Mouse (Mus musculus) left cerebral cortex, adult 8-10 months (tissue): ENCODE data around the gene Rufy4. TPM values are rescaled to one million over a fixed set of nuclear protein-coding genes. Genes with fewer than 3 reads are reported as not detected.
"Not testable (repeated sequence)": the region's sequence is repeated elsewhere in the genome, so short reads cannot be mapped to it uniquely, and the experiment has no call there.

Experiments used
- DNase-seq, 2 experiments: peaks; one replicate each; pipeline ENCODE4 v3.0.0; 2022; ENCODE audit warnings: low spot score in 2 of 2
- total RNA-seq, 4 experiments: library from RNA; stranded (reverse); gene quantifications; 2 replicates each; pipeline ENCODE4 v1.2.4; 2022

Rufy4 gene
- total RNA-seq, 4 experiments from 2014 or later = not detected

DNA sequence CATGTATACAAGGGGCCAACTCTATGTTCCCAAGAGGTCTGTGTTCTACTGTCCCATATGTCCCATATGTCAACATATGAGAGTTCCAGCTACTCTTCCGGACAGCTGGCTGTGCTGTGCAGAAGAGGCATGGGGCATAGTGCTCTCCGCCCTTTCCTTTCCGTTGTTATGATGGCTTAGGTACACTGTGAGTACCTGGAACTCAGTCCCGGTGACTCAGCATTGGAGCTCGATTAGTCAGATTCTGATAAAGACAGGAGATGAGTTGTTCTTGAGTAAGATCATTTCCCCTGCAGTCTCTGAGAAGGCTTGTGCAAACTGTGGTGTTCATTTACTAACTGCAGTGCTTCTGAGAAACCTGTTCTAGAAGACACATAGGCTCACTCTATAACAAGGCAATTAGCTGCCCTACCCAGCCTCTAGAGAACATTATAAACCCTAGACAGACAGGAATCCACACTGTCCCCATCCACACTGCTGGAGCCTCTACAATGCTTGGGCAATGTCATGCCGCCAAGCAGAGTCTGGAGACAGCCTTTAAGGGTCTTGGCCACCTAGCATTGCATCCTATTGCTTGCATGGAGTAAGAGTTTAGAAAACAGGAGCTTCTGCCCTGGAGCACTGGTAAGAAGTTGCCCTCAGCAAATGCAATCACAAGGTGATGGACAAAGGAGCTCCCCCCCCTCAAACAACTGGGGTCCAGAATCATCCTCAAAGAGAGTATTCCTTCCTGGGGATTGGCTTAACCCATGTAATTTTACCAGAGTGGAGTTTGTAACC is 24.0 kb downstream of the Rufy4 start:
- DNase-seq = no peak

DNA sequence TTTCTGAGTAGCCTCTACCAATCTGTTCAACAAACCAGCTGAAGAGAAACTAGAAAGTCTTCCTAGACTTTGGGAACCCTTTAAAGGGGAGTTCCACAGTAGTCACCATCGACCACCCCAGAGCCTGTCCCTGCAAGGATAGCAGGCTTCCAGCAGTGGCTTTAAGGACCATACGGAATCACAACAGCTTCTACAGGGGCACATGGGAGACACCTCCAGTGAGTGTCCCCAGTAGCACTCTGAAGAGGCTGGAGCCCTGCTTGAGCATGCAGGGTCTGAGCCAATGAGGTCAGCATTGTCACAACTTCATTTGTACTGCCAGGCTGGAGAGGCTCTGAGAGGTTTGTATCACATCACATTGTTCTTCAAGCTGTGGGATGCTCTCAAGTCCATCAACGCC is 24.8 kb downstream of the Rufy4 start:
- no peak for DNase-seq

DNA sequence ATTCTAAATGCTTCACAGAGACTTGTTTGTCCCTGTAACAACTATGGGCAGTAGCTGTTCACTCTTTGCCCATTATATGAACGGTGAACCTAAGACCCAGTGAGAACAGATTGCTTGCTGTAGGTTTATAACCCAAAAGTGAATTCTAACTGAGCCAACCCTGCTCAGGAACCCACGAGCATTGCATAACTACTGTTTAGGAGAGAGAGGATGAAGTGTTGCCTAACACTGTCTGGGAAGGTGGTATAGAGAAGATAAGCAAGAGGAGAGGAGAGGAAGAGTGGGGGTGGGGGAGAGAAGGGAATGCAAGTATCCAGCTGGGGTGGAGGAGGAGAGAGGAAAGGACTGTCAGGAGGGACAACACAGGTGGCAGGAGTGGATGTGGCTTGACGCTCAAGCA is 25.8 kb downstream of the Rufy4 start:
- no peak for DNase-seq

DNA sequence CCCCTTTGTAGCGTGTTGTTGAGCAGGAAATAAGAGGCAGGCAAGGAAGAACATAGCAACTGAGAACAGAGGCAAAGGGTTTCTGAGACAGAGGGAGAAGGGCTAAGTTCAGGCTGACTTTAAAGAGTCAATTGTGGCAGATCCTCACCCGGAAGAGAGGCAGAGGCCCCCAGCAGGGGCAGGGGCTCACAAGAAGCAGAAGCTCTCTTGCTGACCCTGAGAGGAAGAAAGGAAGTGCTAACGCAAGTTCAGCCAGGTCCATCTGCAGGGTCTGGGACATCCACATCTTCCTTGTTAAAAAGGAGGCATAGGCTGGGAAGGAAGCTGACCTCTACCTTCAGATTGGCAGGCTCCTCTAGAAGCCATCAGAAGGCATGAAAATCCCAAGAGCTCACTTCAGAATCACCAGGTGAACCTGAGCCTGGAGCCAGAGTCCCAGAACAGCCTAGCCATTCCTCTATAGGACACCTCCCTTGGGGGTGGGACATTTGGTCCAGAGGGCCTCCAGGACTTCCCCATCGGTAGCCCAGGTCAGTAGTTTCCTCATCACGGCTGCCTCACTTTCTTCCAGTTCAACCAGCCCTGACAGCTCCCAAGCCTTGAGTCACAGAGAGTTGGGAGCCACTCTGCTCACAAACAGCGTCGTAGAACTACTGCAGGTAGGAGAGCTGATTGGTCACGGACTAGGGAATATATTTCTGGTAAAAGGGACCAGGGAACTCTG is 28.3 kb downstream of the Rufy4 start, which contains the start of gene Cxcr2:
Gene Cxcr2 (plus strand): TSS at position 529 of the 724 bp plus-strand sequence.
- DNase-seq = no peak

DNA sequence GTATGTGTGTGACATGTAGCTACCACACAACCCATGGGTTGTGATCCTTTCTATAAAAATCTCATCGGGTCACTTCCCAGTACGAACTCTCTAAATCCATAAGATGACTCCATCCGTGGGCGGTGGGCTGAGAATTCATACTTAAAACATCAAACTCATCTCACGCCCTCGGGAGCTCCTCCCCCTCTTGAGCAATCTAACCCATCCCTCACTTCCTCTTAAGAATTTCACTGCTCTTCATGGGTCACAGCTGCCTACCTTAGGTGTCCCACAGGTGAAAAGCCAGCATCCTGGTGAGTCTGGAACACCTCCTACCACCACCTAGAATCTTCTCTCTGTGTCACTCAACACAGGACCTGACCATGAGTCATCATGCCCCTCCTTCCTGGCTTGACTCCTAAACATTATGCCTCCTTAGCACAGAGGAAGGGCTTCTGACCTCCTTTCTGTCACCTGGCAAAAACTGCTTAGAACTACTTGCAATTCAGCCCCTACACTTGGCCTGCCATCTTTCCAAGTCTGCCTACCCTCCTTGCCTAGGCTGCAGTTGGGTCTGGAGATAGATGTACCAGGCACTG is 30.2 kb downstream of the Rufy4 start:
- DNase-seq = no peak

DNA sequence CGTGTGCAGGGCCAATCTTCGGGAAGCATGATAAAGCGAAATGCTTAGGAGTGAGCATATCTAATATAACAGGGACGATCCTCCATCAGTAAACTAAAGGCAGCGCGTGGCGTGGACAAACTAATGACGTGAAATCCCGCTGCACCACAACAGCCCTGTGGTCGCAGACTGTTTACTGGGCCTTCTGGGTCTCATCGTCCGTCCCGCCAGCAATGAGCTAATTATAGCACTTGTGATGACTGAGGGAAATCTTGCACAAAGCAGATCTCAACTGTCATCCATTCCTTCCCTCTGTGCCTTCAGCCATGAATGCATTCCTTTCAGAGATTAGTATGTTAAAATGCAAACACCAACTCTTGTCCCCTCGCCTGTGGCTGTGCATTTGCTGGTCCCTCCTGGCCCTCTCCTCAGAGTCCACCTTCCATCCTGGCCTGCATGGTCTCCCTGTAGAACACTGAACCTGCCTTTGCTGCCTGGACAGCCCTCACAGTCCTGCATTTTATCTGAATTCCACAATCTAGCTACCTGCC is 31.1 kb downstream of the Rufy4 start:
- DNase-seq = no peak

DNA sequence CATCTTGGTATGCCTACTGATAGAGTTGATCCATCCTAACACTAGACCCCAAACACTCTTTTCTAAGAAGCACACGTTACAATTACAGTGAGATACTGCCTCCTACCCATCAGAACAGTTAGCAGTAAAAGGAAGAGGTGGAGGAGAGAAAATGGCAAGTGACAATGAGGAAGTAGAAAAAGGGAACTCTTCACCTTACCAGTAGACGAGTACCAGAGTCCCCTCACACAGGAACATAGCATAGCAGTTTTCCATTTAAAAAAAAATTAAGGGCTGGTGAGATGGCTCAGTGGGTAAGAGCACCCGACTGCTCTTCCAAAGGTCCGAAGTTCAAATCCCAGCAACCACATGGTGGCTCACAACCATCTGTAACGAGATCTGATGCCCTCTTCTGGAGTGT is 34.3 kb downstream of the Rufy4 start:
- not testable (repeated sequence) for DNase-seq

DNA sequence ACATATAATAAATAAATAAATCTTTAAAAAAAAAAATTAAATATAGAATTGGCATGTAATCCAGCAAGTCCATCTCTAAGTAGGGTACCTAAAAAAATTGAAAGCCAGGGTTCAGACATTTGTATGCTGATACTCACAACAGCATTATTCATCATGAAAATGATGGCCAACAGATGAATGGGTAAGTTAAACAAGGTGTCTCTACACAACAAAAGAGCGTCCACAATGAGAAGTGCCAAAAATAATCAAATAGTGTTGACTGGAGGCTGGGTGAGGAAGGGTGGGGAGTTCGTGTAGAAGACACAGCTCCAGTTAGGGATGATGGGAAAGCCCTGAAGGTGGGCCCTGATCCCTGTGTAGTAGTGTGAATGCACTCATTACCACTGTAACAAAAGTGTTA is 34.7 kb downstream of the Rufy4 start:
- DNase-seq = no peak

DNA sequence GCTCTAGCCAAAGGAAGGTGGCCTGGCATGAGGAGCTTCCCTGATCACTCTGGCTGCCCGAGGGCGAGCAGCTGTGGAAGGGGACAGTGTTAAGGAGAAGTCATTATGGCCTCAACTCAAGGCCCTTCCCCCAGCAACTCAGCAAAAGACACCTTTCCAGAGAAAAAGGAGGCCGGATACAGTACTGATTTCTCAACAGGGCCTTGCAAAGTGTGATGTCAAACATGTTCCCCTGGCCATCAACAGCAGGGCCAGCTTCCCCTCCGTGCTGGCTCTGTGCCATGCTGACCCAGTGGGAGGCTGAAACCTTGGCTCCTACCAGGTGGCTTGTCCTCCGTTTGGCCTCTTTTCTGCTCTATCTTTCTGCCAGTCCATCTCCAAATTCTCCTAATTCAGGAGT is 41.8 kb downstream of the Rufy4 start:
- DNase-seq = no peak

DNA sequence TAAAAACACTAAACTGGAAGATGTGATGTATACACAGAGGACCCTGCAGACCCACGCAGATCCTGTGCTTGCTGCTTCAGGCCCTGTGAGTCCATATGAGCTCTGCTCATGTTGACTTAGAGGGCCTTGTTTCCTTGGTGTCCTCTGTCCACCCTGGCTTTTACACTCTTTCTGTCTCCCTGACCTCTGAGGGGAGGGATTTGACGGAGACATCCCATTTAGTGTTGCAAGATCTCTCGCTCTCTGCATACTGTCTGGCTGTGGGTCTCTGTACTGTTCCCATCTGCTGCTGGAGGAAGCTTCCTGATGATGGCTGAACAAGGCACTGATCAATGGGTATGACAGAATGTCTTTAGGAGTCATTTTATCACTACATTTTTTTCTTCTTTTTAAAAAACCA is 44.4 kb downstream of the Rufy4 start:
- no peak for DNase-seq

DNA sequence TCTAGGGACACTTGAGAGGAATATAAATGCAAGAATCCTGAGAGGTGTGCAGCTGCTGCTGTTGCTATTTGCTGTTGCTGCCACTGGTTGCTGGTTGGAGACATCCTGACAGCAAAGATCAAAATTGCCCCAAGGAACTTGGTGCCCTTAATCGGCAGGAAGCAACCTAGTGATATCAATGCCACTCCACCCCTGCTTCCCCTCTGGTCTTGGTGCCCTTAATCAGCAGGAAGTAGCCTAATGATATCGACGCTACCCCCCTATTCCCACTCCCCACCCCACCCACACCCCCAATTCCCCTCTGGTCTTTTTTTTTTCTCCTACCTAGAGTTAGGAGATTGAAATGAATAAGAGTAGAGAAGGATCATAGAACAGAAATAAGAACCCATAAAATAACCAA is 47.4 kb downstream of the Rufy4 start:
- DNase-seq = no peak

DNA sequence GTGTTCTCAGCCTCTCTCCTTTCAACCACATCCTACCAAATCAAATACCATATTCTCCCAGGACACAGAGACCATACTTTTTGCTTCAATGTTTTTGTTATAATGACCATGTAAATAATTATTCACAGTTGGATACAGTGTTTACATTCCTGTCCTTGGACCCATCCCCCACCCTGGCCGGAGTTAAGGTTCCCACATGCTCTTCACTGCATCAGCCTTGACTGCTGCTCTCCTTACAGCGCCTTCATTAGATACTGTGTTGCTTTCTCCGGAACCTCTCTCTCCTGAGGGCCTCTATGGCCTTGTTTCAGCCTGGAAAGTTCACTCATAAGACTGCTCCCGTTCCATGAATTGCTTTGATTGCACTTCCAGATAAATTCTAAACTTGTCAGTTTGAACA is 50.4 kb downstream of the Rufy4 start:
- DNase-seq = no peak

DNA sequence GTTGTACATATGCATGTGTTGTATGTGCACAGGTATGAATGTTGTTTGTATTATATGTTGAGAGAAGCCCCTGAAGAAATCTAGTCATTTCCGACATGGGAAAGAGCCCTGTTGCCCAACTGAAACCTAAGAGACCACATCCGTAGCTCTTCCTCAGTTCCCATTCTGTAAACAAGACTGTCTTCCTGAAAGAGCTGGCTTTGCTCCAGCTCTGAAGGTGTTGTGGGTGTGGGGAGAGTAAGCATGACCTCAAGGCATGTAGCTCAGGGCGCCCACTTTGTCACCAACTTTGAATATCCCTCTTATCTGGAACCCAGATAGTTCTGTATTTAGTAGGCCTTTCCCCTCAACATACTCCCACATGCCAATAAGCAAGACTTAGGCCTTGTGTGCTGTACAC is 53.3 kb downstream of the Rufy4 start:
- no peak for DNase-seq

DNA sequence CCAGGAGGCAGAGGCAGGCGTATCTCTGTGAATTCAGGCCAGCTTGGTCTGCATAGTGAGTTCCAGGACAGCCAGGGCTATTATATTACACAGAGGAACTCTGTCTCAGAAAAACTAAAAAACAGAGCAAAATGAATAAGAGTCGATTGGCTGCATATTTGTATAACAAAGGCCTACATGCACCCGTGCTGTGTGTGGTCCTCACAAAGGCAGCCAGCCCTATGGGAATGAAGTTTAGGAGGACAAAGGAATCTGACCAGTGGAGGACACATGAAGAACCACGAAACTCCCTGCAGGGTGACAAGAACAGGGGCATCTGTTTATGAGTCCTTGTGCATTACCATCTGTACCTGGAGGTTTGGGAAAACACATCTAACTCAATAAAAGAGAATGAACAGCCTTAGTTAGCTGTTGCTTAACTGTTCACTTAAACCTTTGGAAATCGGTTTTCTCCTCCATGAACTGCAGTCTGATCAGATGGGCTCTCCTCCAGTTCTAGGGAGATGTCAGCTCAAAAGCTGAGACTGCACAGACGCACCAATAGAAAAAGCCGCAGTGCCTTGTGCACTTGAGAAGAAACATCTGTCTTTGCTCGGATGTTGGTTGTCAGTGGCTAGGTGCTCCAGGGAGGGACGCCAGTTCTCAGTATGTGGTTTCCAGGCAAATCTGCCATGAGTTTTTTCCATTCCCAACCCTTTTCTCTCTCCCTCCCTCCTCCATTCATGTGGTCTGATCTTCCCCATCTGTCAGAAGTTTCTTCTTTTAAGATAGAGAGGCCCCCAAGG is 54.5 kb downstream of the Rufy4 start:
- DNase-seq = no peak

DNA sequence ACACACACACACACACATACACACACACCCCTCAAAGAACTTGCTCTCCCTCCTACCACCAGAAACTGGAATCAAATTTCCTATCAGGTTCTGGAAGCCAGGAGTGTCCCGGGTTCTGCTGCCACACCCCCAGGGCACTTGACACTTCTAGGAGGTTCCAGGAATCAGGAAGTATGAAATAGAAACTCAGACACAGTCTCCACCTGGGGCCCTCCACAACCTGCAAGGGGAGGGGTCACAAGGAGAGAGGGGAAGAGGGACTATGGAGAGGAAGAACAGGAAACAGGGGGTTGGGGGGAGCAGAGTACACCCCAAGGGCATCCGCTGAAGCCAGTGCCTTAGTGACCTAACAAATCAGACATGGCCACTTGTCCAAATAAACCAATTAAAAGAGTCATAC is 56.1 kb downstream of the Rufy4 start:
- no peak for DNase-seq

DNA sequence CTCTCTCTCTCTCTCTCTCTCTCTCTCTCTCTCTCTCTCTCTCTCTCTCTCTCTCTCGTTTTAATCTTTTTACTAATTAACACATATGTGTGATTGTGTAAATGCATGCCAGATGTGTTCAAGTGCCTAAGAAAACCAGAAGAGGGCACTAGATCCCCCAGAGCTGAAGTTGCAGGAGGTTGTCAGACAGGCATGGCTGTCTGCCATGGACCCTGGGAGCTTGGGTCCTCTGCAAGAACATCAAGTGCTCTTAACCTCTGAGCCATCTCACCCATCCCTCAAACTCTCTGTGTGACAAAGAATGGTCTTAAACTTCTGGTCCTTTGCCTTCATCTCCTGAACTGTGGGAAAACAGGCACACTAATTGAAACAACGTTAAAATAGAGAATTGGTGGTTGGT is 57.7 kb downstream of the Rufy4 start:
- DNase-seq = no peak

DNA sequence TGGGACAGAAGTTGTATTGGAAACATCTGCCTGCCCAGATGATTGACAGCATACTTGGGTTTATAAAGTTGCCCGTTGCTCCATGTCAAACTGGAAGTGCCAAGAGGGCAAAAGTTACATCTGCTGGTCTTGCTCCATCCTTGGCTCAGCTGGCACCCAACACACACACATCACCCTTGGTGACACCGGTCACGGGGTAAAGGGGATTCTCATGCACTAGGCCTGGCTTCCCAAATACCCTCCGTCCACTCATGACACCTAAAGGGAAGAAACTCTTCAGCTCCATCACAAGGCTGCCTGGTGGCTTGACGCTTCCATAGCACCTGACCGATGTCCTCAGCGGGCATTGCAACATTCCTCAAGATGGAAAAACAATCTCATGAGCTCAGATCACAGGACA is 65.1 kb downstream of the Rufy4 start:
- no peak for DNase-seq

DNA sequence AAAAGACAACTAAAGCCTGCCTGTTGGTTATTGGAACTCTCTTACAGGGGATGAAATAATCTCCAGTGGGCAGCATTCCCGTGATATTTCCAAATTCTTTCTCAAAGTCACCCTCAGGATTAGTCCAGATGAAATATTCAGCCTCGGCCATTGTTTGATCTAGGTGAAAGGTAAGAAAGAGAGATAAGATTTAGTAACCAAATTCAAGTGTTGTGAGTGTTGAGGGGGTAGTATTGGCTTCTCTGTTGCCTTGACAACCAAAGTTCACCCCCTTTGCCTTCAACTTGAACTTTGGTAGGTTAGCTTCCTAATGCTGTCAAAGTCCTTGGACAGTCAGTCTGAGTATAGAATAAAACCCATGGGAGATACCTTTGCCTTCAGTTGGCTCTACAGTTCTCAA is 67.4 kb downstream of the Rufy4 start:
- no peak for DNase-seq

DNA sequence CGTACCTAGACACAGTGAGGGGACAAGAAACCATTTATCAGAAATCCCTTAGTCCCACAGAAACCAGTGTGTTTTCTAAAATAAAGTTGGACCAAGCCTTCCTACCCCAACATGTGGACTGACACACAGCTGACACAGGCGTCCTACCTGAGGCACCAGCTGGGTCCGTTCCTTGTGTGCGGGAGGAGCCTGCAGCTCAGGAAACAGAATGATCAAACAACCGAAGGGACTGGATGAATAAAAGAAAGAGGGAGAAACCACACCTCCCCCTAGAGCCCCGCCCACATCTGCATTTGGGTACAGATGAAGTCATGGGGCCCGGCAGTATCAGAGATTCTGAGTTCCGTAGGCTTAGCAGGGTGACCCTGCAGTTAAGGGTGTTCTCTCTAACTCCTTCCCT is 69.1 kb downstream of the Rufy4 start, which contains the start of gene Cxcr1:
Gene Cxcr1 (minus strand): TSS at position 187 of the 400 bp plus-strand sequence.
- no peak for DNase-seq

DNA sequence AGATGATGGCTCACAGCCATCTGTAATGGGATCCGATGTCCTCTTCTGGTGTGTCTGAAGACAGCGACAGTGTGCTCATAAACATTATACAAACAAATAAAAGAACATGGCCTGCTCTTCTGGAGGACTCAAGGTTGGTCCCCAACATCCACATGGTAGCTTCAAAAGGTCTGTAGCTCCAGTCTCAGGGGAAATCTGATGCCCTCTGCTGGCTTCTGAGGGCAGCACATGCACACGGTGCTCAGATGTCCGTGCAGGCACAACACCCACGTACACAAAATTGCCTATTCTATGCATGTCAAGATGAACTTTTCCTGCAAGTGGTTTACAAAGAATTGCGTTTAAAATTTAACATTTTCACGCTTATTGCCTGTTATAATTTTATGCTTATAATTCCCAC is 70.6 kb downstream of the Rufy4 start:
- DNase-seq = no peak

DNA sequence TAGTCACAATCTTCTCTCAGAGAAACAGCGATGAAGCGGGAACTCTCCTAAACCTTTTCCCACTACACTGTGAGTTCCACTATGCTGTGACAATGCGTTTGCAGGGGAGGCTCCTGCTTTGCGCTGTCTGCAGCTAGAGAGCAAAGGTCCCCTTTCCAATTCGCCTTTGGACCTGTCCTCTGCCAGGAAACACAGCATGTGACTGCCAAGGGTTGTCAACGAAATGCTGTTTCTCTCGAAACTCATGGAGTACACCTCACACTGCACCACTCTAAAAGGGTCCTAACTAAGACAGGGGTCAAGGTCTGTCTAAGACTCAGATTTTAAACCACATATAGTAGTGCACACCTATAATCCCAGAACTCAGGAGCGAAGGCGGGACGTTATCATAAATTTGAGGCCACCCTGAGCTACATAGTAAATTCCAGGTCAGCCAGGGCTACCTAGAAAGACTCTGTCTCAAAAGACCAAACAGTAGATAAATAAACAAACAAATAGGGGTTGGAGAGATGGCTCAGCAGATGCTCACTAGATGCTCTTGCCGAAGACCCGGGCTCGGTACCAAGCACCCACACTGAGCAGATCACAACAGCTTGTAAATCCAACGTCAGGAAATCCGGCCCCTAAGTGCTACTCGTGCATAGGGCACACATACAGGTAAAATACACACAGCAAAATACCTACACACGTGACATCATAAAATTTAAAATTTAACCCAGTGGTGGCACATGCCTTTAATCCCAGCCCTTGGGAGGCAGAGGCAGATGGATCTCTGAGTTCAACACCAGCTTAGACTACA is 71.5 kb downstream of the Rufy4 start:
- DNase-seq = no peak
